Mouse (Mus musculus): ENCODE data around the gene Isyna1. TPM values are rescaled to one million over a fixed set of nuclear protein-coding genes. Genes with fewer than 3 reads are reported as not detected.

Gene Isyna1
- total RNA-seq (2021) = 10 to 100 TPM in 1 of 2 experiments, 1 to 10 TPM in 1; 4.7 to 10.3 TPM
- long read RNA-seq, experiment 1, partial matches to known transcripts = 0 of 4 reads
- long read RNA-seq, experiment 1, other reads (novel, unspliced or antisense) = 0 of 4 reads
- long read RNA-seq, experiment 2, transcript Isyna1-201 (11 exons, 1,836 nt) = major isoform, 11 of 14 reads
- long read RNA-seq, experiment 2, partial matches to known transcripts = 2 of 14 reads
- long read RNA-seq, experiment 2, other reads (novel, unspliced or antisense) = 0 of 14 reads

GRCm38 (mm10) chr8:70593961-70594609 lies at the start of gene Isyna1:
Gene Isyna1, plus strand, starts transcription at chr8:70594373.
- DNase-seq = peak; percentile 81

GRCm38 (mm10) chr8:70546412-70546811 lies 47.8 kb upstream of the Isyna1 start:
- DNase-seq = no peak

- no peak for DNase-seq
These were observed 46.4 kb upstream of the Isyna1 start for GRCm38 (mm10) chr8:70547762-70548161.

DNA sequence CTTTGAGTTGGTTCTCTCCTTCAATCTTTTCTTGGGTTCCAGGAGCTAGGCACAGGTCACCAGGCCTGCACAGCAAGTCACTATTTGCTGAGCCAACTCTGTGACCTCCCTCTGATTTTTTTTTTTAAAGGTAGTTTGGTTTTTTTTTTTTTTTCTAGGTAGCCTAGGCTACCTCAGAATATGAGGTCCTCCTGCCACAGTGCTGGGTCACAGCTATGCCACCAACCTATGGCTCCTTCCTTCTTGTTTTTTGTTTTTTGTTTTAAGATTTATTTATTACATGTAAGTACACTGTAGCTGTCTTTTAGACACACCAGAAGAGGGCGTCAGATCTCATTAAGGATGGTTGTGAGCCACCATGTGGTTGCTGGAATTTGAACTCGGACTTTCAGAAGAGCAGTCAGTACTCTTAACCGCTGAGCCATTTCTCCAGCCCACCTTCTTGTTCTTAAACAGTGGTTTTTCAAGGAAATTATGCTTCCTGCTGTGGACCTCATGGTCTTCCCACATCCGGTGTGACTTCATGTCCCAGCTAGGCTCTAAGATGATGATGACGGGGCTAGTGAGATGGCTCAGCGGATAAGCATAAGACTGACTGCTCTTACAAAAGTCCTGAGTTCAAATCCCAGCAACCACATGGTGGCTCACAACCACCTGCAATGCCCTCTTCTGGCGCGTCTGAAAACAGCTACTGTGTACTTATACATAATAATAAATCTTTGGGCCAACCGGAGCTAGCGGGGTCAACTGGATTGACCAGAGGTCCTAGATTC lies 44.6 kb upstream of the Isyna1 start:
- DNase-seq = no peak

GRCm38 (mm10) chr8:70551558-70552161 lies 42.5 kb upstream of the Isyna1 start:
- no peak for DNase-seq

GRCm38 (mm10) chr8:70552836-70553235 lies 41.3 kb upstream of the Isyna1 start:
- DNase-seq = no peak

- DNase-seq = peak; percentile 66
These were observed 40.4 kb upstream of the Isyna1 start for GRCm38 (mm10) chr8:70553740-70554139.

GRCm38 (mm10) chr8:70555079-70555747 lies 39.0 kb upstream of the Isyna1 start:
- DNase-seq = no peak

- no peak for DNase-seq
These were observed 35.8 kb upstream of the Isyna1 start for GRCm38 (mm10) chr8:70558334-70558733.

GRCm38 (mm10) chr8:70558983-70559382 lies 35.2 kb upstream of the Isyna1 start:
- DNase-seq = no peak

- DNase-seq = peak; percentile 75
These were observed 34.1 kb upstream of the Isyna1 start for GRCm38 (mm10) chr8:70560096-70560495.

DNA sequence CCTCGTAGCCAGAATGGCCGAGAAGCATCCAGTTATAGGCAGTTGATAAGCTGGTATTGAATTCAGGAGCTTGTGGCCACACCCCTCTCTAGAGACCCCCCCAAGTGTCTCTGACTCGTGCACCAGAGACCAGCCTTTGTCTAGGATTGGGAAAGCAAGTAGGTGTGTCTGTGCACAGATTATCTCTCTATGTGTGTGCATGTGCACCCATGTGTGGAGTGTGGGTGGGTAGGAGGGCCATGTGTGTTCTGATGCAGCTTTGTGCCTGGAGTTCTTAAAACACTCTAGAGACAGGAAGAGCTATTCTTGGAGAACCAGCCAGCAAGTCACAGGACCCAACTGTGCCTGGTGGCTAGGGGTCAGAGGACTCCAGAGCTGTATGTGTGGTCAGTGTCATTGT lies 33.6 kb upstream of the Isyna1 start:
- no peak for DNase-seq

GRCm38 (mm10) chr8:70561357-70561756 lies 32.8 kb upstream of the Isyna1 start:
- no peak for DNase-seq

- peak; percentile 77 for DNase-seq
These were observed 32.2 kb upstream of the Isyna1 start for GRCm38 (mm10) chr8:70561809-70562535.

DNA sequence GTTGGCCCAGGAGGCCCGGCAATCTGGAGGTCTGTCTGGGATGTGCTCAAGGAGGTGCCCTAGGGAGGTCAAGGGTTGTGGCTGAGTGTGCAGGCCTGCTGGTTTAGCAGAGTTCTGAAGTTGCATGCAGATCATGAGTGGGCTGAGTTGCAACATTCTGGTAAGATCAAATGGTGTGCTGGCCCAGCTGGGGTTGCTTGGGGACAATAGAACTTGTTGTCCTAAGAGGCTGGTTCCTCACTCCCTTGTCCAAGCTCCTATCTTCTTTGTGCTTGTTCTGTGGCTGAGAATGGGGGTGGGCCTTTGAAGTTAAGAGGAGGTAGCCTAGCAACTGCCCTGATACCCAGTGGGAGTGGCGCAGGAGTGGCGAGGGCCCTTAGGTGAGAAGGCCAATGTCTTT lies 31.4 kb upstream of the Isyna1 start:
- no peak for DNase-seq

DNA sequence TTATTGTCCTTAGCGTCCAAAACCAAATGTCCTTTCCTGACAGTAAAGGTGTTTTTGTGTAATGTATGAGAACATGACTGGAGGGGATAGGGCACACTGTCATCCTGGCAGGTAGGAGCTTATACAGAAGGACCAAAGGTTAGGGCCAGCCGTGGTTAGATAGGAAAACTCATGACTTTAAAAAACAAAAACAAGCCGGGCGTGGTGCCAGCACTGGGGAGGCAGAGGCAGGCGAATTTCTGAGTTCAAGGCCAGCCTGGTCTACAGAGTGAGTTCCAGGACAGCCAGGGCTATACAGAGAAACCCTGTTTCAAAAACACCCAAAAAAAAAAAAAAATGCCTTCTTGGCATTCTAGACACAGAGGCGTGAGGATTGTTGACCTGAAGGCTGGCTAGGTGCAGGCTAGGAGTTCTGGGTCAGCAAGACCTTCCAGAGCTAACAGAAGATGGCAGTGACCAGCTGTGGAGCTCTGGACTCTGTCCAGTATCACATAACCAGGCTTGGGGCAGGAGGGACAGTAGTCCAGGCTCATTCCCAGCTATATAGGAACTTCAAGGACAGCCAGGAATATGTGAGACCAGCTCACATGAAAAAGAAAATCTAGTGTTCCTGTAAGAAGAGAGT lies 30.3 kb upstream of the Isyna1 start:
- no peak for DNase-seq

GRCm38 (mm10) chr8:70564696-70565235 lies 29.4 kb upstream of the Isyna1 start:
- DNase-seq = no peak

- DNase-seq = no peak
These were observed 28.6 kb upstream of the Isyna1 start for GRCm38 (mm10) chr8:70565561-70565960.

- DNase-seq = no peak
These were observed 23.8 kb upstream of the Isyna1 start for GRCm38 (mm10) chr8:70570360-70570759.

DNA sequence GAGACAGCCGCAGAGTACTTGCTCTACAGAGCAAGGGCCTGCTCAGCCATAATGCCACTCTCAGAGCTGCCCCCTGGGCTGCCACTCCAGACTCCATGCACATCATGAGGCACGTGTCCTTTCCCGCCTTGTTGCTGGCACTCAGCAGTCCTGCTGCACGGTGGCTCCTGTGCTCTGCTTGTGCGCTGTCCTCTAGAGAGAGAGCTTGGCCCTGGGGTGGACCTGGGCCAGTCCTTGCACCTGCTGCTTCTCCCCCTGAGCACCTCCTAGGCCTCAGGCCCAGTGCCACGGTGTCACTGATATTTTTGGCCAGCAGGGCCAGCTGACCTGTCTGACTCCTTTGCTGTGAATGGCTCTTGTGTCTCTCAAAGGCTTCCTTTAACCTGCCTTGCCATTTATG lies 23.2 kb upstream of the Isyna1 start:
- DNase-seq = peak; percentile 86

- no peak for DNase-seq
These were observed 19.9 kb upstream of the Isyna1 start for GRCm38 (mm10) chr8:70574302-70574701.
